Mouse (Mus musculus) embryo, embryonic 10 days (tissue): ENCODE data around the gene Nudt3.
A peak's percentile ranks its signal among the peaks of the same experiment; 100 is the strongest.
"Not testable (repeated sequence)": the region's sequence is repeated elsewhere in the genome, so short reads cannot be mapped to it uniquely, and the experiment has no call there.

ENCODE experiments used
- DNase-seq: peaks from one replicate; pipeline ENCODE4 v3.0.0-alpha.2; 2015; ENCODE audit warnings: low spot score

Gene Nudt3

DNA sequence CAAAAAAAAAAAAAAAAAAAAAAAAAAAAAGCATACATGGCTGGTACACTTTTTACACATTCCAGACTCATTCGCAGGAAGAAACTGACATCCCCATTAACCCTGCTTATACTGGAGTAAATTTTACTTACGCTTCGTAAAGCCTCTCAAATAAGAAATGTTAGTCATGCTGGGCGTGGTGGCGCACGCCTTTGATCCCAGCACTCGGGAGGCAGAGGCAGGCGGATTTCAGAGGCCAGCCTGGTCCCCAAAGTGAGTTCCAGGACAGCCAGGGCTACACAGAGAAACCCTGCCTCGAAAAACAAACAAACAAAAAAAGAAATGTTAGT, 12.2 kb upstream of the Nudt3 start:
- not testable (repeated sequence) for DNase-seq

DNA sequence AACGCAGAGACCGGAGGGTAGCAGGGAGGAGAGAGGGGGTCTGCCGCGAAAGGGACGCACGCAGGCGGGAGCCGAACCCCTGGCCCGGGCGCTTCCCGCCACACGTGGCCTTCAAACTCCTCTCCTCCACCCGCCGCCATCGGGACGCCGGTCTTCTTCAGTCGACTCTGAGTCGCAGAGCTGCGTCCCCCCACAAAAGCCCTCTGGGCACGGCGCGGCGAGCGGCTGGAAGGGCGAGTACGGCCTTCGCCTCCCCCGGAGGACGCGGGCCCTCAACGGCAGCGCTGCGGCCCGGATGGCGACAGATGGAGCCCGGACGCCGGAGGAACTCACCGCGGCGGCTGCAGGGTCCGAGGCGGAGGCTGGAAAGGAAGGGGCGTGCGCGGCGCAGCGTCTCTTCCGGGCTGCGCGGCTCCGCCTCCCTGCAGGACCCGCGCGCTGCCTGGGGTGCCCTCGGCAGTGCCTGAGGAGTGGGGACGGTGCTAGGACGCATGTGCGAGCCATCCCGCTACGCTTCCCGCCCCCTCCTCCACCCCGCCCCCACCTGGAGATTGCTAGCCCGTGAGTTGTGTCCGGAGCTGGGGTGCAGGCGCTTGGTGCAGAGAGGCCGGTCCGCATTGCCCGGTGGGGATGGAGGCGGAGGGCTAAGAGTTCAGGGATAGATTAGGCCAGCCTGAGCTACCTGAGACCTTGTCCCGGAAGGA, 11.7 kb upstream of the Nudt3 start, which contains the start of gene RPS10-NUDT3:
RPS10-NUDT3 (minus strand) TSS at position 352 of the 704 bp plus-strand sequence.
- DNase-seq, result peak; percentile 97

DNA sequence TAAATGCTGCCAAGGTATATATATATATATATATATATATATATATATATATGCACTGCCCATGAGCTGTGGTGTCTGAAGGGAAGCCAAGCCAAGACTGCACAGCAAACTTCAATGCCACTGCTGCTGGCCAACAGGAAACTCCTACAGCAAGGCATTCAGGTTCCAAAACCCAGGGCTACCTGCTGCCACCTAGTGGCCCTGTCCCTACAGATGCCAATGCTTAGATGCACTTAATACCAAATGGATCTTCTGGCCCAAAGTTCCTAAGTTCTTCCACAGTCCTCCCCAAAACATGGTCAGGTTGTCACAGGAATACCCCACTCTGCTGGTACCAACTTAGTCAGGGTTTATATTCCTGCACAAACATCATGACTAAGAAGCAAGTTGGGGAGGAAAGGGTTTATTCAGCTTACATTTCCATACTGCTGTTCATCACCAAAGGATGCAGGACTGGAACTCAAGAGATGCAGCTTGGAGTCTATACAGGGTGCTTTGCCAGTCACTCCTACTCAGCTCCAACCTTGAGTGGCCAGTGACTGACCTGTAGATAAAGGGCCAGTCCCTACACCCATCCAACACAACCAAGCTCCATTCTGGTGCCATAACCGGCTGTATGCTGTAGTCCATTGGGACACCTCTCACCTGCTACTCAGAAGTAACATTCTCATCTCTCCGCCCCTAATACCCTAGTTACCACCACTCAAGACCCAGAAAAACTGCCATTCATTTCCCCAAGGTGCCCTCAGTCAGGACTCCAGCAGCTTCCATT, 6.1 kb upstream of the Nudt3 start:
- DNase-seq, result peak; percentile 93

DNA sequence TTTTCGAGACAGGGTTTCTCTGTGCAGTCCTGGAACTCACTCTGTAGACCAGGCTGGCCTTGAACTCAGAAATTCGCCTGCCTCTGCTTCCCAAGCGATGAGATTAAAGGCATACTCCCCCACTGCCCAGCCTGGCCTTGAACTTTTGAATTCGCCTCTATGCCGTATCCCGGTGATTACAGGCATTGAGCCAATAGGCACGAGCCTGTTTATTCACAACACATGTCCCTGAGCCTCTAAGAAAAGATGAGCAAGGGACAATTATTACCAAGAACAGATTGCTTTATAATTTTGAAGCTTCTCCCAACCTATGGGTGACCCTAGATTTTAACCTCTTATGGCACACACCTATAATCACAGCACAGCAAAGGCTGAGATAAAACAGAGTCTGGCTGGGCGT, 5.1 kb upstream of the Nudt3 start:
- DNase-seq, result no peak

DNA sequence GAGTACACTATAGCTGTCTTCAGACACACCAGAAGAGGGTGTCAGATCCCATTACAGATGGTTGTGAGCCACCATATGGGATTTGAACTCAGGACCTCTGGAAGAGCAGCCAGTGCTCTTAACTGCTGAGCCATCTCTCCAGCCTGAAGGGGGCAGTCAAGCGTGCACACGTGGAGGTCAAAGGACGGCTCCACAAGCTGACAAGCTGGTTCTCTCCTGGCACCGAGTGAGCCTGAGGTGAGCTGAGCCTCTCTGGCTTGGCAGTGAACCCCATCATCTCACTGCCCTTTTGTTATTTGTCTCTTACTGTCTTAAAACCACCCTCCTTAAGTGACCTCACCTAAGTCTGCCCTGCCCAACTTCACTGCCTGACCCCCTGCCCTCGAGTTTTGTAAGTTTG, 4.2 kb upstream of the Nudt3 start:
- DNase-seq, result peak; percentile 40

DNA sequence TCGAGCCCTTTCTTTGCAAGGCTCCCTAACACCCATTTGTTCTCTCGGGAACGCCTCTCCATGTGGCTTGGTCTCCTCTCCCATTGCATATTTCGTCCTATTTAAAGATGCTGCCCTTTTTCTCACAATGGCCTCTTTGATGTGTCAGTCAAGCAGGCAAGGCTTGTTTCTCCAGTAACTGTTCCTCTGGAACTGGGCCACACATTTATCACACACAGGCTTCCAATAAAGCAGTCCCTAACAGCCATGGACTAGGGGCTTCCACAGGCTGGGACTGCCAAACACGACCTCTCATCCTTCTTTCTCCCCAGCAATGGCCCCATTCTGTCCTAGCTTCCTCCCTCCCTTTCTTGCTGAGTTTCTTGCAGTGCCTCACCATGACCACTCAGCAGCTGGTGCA, 3.4 kb upstream of the Nudt3 start:
- peak; percentile 47 for DNase-seq

DNA sequence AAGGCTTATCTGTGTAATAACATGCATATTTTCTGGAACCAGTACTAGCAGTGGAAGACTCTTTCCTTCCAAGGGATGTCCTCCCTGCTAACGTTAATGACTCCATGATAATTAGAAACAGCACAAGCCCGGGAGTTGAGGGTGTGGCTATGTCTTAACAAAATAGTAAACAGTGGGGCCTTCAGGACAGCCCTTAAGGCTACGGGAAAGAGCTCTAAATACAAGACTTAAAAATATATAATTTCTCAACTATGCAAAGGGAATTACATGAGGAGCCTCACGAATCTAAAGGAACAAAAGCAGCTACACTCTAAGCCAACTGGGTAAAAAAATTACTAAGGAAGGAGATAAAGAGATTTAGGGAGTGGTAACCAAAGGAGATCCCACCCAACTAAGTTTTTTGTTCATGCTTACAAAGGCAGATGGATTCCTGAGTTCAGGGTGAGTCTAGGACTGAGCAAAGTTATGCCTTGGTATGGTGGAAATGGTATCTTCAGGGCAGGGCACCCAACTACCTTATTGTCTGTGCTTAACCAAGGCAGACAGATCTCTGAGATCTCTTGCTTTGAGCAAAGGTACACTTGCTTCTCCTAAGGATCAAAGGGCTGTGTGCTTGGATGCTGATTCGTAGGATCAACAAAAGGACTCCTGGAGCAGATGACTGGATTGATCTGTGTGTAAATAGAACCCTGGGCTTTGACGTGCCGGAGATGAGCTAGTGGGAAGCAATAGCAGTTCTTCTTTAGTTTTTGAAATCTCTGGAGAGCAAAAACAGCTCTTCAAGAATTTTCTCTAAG, 2.4 kb upstream of the Nudt3 start:
- DNase-seq, result no peak

DNA sequence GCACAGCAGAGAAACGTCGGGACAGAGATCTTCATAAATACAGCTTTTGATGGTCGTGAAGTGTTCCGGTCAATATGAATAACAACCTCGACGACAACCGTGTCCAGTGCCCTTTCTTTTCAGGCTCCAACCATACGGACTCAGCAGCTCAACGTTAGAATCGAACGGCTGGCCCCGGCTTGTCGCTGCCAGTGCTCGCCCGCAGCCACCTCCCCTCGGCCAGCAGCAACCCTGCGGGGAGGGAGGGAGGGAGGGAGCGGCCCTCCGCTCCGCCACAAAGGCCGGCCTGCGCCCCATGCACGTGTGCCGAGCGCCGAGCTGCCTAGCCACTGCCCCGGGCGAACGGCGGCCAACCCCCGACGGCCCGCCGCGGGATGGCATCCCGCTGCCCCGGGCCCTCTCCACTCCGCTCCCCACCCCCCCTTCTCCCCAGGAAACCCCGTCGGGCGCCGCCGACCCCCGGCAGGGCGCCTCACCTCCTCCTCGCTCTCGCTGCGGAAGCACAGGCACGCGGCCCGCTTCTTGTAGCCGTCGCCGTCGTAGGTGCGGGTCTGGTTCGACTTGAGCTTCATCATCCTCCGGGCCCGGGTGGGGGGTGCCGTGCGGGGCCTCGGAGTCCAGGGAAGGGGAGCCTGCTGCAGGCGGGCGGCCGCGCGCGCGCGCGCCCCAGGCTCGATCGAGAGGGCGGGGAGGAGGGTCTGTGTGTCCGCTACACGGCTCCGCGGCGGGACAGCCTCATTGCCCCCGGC, 510 bp downstream of the Nudt3 start:
- peak; percentile 72 for DNase-seq

DNA sequence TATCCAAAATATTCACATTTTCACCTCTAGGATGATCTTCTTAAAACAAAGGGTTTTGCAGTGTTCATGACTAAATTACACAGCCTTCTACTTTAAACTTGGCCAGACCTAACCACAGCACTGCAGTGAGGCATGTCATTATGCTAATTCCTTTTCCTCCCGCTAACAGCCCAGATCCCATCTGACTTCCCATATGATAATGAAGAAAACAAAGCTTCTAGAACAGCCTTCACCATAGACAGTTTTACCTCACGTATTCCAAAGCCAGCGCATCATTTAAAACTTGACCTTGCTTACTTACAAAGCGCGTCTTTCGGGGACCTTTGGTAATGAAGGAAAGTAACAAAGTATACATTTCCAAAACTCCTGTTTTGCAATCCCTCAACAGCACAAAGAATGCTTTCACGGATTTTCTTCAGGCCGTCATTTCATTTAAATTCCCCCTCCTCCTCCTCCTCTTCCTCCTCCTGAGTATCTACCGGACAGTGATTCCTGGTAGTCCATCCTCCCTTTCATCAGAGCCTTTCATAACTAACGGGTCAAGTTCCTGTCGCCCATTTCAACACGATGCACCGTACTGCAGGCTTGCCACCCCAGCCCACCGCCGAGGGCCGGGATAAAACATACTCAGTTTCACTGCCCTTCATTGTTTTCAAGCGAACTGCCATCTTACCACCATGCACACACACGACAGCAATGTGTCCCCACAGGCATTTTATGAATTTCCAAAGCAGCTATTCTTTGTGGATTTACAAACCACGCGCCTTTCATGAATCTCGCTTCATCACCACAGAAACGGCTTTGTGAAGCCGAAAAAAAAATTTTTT, 1.4 kb downstream of the Nudt3 start:
- DNase-seq, result peak; percentile 66

DNA sequence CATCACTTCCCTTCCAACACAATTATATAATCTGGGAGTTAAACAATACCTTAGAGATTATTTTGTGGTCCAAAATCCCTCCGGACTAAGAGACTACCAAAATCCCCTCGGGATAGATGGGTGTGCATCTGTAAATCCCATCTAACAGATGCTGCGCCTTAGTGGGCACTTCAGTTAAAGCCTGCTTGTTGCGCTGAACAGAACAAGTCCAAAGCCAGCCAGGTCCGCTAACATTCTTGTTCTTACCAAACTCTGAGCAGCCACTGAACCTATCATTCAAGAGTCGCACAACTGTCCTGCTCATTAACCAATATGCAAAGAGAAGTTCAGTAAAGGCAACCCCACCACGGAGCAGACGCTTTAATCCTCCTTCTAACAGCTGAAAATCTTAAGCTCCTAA, 2.1 kb downstream of the Nudt3 start:
- no peak for DNase-seq

DNA sequence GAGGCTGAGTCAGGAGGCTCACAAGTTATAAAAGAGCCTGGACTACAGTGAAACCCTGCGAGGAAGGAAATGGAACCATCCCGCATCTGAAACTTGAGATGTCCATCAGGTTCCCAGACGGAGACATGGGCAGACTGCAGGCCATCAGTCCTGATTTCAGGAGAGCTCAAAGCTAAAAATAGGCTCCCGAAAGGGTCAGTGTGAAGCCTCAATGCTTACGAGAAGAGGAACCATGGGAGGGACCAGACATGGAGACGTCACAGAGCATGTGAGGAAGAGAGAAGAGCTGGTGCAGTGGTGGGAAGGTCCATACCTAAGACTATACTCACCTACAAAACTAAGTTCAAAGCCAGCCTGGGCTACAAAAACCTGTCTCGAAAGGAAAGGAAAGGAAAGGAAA, 7.9 kb downstream of the Nudt3 start:
- no peak for DNase-seq

DNA sequence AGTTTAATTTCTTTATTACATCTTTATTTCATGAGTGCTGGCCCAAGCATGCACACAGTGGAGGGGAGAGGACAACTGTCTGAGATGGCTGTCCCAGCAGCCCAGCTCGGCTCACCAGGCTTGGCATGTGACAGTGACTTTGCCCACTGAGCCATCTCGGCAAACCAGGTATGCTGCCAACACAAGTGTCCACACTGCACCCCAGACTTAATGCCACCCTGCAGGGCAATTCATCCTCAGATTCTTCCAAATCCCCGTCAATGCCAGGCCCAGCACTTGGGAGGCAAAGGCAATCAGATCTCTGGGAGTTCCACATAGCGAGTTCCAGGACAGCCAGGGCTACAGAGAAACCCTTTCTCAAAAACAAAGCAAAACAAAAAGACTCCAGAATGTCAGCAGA, 10.3 kb downstream of the Nudt3 start:
- DNase-seq, result no peak

DNA sequence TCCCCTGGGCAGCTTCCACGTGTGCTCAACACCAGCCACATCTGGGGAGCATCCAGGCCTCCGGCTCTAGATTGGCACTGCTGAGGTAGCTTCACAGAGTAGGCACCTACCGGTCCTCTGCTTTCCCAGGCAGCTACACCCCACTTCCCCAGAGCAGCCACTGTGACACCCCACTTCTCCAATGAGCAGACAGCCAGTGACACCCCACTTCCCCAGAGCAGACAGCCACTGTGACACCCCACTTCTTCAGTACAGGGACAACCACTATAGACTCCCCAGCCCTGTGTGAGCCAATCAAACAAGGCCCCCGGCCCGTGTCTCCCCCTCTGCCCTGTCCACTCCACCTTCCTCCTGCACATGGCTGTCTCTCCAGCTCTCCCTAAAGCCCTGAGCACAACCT, 11.3 kb downstream of the Nudt3 start:
- no peak for DNase-seq

DNA sequence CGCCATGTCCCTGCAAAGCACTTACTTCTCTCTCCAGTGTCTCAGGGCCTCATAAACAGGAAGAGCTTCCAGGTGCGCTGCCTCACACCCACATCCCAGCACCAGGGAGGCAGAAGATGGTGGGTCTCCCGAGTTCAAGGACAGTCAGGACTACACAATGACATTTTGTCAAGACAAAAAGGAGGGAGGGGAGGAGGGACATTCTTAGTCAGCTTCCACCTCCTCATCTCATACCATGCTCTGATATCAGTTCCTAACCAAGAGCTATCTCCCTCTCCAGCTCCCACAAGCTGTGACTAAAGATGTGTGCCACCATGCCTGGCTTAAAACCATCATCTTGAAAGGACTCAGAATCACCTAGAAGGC, 11.8 kb downstream of the Nudt3 start:
- DNase-seq, result no peak

DNA sequence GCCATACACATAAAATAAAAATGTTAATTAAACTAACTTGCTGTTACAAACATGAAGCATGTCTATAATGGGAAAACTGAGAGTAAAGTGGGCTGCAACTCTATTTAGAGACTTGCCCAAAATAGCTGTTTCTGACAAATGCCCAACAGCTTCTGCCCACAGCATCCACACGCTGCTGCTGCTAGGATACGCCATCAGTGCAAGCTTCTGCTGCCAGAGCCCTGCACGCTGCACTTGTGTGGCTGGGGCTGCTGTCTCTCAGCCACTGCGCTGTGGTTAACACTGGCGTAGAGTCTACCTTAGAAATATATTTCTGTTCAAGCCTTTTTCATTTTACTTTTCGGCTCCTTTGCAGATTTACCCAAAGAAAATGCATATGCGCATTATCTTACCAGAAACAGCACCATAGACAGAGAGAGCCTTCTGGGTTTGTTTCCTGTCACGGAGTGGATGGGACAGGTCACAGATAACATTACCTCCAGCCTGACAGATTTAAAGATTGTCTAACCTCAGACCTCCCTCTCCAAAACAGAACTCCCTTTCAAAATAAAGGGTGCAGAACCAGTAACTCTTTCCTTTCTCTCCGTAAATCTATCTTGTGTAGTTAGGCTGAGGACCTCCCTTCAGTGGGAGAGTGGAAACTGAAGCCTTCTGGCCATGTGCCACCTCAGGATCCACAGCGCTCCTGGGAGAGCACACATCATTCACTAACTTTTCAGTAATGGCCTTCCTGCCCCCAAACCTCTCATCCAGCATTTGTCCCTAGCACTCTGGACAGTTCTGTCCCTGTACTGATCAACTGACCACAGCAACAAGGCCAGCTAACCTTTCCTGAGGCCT, 12.4 kb downstream of the Nudt3 start:
- no peak for DNase-seq

DNA sequence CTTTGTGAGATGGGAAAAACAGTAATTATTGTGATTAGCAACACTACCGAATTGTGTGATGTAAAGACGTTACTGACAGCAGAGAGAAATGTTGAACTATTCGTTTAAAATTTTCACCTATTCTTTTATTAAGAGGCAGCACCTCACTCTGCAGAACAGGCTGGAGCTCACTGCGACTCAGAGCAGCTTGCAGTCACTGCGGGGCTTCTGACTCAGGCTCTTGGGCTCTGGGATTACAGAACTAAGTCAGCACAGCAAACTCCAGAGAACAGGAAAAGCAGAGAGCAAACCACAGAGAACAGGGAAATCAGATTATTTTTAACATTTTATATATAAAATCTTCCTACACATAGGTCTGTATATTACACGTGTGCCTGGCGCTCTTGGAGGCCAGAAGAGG, 13.7 kb downstream of the Nudt3 start:
- no peak for DNase-seq

DNA sequence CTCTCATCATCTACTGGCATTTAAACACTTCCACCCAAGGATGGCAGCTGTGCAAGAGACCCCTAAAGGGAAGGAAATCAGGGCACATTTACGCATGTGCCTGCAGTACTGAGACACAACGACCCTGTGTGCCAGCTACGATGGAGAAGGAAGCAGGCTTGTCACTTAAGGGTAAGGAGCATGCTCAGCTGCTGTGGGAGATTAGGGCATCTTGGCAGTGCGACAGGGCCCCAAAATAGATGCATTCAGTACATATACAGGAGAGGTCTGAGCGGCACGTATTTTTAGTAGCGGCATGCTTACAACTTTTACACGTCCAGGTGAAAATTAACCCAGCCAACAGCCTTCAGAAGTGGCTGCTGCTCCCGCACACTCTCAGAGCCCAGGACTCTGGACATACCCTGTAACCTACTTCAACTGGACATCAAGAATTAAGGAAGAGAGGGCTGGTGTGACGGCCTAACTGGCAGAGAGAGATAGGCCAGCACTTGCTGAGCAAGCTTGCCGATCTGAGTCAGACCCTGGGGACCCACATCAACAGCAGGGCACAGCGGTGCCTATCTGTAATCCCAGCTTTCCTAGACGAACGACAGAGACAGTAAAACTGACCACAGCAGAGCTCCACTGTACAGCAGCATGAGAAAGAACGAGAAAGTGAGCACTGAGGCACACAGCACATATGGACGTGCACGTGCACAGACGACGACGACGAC, 19.6 kb downstream of the Nudt3 start:
- DNase-seq, result no peak

DNA sequence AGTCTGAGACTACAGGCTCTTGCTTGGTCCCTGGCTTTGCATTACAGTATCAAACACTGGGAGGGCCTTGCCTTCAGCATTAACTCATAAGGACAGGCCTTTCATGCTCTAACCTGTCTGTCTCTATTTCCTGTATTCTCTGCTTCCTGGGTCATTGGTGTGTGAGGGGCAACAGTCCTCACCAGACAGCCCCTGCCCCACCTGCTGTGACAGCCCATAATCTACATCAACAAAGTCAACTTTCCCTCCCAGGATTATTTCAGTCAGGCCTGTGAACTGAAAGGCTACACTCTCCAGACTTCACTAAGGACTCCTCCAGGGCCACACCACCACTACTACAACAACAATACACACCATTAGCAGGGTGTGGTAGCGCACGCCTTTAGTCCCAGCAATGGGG, 20.3 kb downstream of the Nudt3 start:
- DNase-seq, result no peak

DNA sequence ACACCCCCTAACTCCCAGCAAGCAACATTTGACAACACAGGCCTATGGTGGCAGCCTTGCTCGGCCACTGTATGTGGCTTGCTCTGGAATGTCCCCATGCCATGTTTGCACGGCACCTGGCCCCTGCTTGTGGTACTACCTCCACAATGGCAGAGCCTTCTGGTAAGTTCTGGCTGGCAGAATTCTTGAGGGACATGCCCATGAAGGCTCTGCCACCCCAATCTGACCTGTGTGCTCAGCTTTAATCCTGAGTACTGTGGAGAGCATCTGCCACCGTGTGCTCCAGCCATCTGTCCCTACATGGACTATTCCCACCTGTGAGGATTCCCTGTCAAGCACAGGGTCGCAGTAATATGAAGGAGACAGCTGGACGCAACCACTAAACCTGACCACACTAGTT, 22.4 kb downstream of the Nudt3 start:
- no peak for DNase-seq

DNA sequence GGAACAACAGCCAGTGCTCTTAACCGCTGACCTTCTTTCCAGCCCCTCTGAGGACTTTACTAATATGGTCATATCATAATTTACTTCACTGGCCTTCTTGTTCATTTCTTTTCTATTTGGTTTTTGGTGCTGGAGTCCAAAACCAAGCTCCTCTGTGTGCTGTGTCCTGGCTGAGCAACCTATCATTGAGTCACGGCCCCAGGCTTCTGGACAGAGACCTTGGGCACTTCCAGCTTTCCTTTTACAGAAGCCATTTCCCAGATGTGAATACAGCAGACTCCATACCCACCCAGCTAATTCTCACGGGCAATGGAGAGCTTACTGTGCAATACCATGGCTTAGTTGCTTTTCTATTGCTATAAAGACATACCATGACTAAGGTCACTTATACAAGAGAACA, 23.0 kb downstream of the Nudt3 start:
- no peak for DNase-seq
